Mouse (Mus musculus): ENCODE data around the gene Pola2.

Pola2 gene

GRCm38 (mm10) chr19:5937095-5937835, 26.7 kb downstream of the Pola2 start:
- DNase-seq (ENCODE audit: low spot score) = no peak

- no peak for DNase-seq (ENCODE audit: low spot score)
Observed at GRCm38 (mm10) chr19:5935691-5936090, 28.3 kb downstream of the Pola2 start.

DNA sequence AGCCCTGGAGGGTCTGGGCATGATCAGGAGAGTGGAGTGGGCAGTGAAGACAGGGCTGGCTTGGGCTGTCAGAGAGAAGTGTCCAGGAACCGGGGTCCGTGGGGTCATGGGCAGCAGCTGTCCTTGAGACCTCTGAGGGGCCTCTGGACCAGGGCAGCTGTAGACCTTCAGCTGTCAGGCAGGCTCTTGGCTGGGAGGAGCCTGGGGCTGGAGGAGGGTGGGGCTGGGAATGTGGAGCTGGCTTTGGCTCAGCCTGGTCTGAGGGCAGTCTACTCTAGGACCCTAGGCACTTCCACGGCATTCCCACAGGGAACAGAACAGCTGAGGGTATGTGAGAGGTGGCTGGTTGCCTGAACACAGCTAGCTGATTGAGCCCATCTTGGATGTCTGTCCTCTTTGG, 28.7 kb downstream of the Pola2 start:
- DNase-seq (ENCODE audit: low spot score) = no peak

- DNase-seq (ENCODE audit: low spot score) = no peak
Observed at GRCm38 (mm10) chr19:5929634-5930596, 34.1 kb downstream of the Pola2 start.

DNA sequence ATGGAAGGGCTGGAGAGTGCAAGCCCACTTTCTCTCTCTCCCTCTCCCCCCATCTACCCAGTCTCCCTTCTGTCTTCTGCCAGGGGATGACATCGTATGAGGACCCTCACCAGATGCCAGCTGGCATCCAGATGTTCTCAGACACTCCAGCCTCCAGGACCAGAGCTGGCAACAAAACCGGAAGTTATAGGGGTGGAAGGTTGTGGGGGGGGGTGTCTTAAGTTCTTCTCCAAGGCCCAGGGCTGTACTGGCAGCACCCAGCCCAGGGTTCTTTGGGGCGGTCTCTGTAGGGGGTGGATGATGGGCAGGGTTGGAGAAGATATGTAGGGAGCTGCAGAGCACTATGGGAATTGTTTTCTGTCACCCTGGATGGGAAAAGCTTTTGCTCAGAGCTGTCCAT, 35.5 kb downstream of the Pola2 start:
- no peak for DNase-seq (ENCODE audit: low spot score)

GRCm38 (mm10) chr19:5928104-5928503, 35.9 kb downstream of the Pola2 start:
- no peak for DNase-seq (ENCODE audit: low spot score)

- DNase-seq (ENCODE audit: low spot score) = no peak
Observed at GRCm38 (mm10) chr19:5927532-5927931, 36.5 kb downstream of the Pola2 start.

GRCm38 (mm10) chr19:5927026-5927425, 37.0 kb downstream of the Pola2 start:
- no peak for DNase-seq (ENCODE audit: low spot score)

DNA sequence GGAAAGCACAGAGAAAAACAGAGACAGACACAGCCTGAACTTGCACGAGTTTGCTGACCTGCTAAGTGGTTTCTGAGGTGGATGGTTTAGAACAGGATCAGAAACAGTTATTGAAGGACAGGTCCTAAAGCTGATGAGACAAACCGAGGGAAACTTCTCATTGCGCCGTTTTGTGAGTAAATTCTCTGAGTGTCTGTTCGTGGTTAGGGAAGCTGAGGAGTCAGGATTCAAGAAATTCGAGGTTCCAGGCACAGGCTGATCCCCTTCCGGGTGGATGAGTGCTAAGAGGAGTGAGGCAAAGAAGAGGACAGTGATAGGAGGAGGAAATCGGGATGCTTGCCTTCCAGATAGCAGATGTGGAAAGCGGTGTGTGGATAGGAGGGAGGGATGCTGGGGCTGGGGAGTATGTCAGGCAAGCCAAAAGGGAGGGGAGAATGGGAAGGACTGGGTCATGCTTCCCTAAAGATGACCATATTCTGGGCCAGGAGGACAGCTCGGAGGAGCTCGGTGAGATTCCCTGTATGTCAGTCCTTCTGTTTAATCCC, 38.6 kb downstream of the Pola2 start:
- DNase-seq (ENCODE audit: low spot score) = no peak

- DNase-seq (ENCODE audit: low spot score) = peak; percentile 96
Observed at GRCm38 (mm10) chr19:5924713-5925093, 39.3 kb downstream of the Pola2 start, which contains the start of gene Cdc42ep2. Cdc42ep2 (minus strand) TSS chr19:5924816.

DNA sequence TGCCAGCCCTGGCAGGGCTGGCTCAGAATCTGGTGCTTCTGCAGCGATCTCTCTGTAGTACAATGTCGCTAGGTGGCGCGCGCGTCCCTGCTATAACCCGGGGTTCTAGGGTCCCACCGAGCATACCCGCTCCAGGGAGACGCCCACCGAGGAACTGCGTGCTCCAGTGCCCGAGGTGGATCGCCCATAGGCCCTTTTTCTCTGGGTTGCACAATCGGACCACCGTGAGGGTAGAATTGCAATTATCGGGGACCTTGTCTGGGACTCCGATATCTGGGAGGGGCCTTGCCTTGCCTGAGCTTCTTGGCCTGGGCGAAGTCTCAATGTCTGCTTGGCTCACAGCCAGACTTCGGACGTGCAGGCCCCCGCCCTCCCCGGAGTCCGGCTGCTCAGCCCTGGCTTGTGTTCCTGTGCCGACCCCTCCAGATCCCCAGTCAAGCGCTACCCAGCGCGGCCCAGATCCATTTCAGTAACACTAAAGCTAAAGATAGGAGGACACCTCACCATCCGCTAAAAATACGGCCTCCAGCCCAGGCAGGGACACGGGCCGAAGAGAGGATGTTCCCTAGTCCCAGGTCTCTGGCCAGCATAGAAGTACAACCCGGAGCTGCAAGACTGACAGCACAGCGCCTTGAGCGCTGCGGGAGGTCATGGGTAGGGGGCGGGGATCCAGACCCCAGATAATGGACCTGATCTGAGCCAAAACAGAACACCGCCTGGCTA, 39.9 kb downstream of the Pola2 start:
- DNase-seq (ENCODE audit: low spot score) = peak; percentile 83

- no peak for DNase-seq (ENCODE audit: low spot score)
Observed at GRCm38 (mm10) chr19:5922963-5923362, 41.0 kb downstream of the Pola2 start.

GRCm38 (mm10) chr19:5922119-5922942, 41.7 kb downstream of the Pola2 start:
- DNase-seq (ENCODE audit: low spot score) = peak; percentile 55

DNA sequence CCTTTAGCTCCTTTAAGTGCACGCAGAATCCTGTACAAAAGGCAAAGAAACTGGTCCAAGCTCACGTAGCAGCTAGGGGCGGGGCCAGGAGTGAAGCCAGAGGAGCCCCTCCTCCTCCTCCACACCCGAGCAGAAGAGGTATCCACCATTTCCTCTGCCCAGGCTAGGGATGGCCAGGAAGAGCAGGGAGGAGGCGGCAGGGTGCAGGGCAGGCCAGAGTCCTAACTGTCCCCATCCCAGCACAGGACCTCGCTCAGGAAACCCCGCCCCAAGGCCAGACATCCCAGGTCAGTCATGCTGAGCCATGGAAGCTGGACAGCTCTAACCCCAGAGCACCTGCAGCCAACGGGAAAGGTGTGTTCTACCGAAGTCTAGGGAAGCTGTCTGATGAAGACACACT, 42.3 kb downstream of the Pola2 start:
- DNase-seq (ENCODE audit: low spot score) = peak; percentile 37

- DNase-seq (ENCODE audit: low spot score) = peak; percentile 57
Observed at GRCm38 (mm10) chr19:5913007-5913719, 50.8 kb downstream of the Pola2 start, which contains the start of gene Dpf2. Dpf2 (minus strand) TSS chr19:5913010.

- DNase-seq (ENCODE audit: low spot score) = peak; percentile 100
Observed at GRCm38 (mm10) chr19:5912103-5913006, 51.6 kb downstream of the Pola2 start.

- DNase-seq (ENCODE audit: low spot score) = peak; percentile 34
Observed at GRCm38 (mm10) chr19:5911430-5912102, 52.4 kb downstream of the Pola2 start.

DNA sequence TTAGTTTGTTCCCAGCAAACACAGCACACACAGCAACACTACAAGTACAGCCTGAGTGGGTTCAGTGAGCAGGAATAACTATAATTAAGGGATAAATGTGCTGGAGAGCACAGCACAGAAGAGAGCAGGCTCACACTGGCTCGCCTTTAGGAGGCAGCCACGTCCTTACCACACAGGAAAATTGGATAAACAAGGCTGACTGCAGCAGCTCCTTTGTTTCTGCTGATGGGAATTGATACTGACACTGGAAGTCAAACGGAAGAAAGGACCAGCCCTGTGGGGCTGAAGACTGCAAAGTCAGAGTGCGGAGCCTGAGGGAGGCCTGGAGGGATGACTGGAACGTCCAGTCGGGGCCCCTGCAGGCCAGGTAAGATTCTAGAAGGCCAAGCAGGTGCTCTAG, 53.8 kb downstream of the Pola2 start:
- DNase-seq (ENCODE audit: low spot score) = no peak

GRCm38 (mm10) chr19:5907275-5907674, 56.7 kb downstream of the Pola2 start:
- DNase-seq (ENCODE audit: low spot score) = no peak
